Mouse (Mus musculus) neural tube, embryonic 14.5 days (tissue): ENCODE results near the gene Ier2. TPM values are rescaled to one million over a fixed set of nuclear protein-coding genes. Genes with fewer than 3 reads are reported as not detected.

Source experiments
- ATAC-seq: fragments of 200-750 bp; cut with Nextera tagmentation; 2 replicates; pipeline ENCODE4 v1.8.0; 2017; ENCODE audit warnings: low read depth, mild to moderate bottlenecking, moderate TSS enrichment, moderate library complexity
- H3K27ac ChIP-seq: fragments of 300-500 bp; sonication (generic); 2 replicates; pipeline ENCODE4 v1.5.1; 2014; ENCODE audit warnings: low read depth, mild to moderate bottlenecking, control low read depth, low read length, moderate library complexity, mixed read lengths
- H3K27me3 ChIP-seq: fragments of 300-500 bp; sonication (generic); 2 replicates; pipeline ENCODE4 v1.6.1; 2014; ENCODE audit warnings: low read length; ENCODE audit not compliant: control insufficient read depth, insufficient read depth
- H3K36me3 ChIP-seq: fragments of 300-500 bp; sonication (generic); 2 replicates; pipeline ENCODE4 v1.6.1; 2014; ENCODE audit warnings: low read length, mixed read lengths; ENCODE audit not compliant: control insufficient read depth, insufficient read depth
- H3K4me1 ChIP-seq: fragments of 300-500 bp; sonication (generic); 2 replicates; pipeline ENCODE4 v1.6.1; 2014; ENCODE audit warnings: low read length; ENCODE audit not compliant: control insufficient read depth, insufficient read depth
- H3K4me2 ChIP-seq: fragments of 300-500 bp; sonication (generic); 2 replicates; pipeline ENCODE4 v1.6.1; 2014; ENCODE audit warnings: mild to moderate bottlenecking, low read depth, low read length, control low read depth
- H3K4me3 ChIP-seq: fragments of 300-500 bp; sonication (generic); 2 replicates; pipeline ENCODE4 v1.5.1; 2014; ENCODE audit warnings: low read depth, low read length, control low read depth, mixed read lengths
- H3K9ac ChIP-seq: fragments of 300-500 bp; sonication (generic); replicated peaks from 2 replicates; pipeline ENCODE4 v1.6.1; 2014; ENCODE audit warnings: low read depth, mild to moderate bottlenecking, control low read depth, low read length, mixed read lengths
- H3K9me3 ChIP-seq: fragments of 300-500 bp; sonication (generic); 2 replicates; pipeline ENCODE4 v1.6.1; 2016; ENCODE audit warnings: low read length; ENCODE audit not compliant: control insufficient read depth
- WGBS: fragments of 180-500 bp; shearing (Covaris S2); extraction: QIAGEN DNeasy Blood & Tissue Kit; methylation state at CpG from one replicate; pipeline ENCODE4 v1.1.7; 2014; 5-methylcytosine and 5-hydroxymethylcytosine counted together
- polyA plus RNA-seq: library from polyadenylated mRNA; unstranded; fragments of >200 nt; fragmentation: Nextera tagmentation; extraction: Ambion mirVana; gene quantifications from 2 replicates; pipeline ENCODE4 v1.2.1, GENCODE M21; 2014

Gene Ier2
- polyA plus RNA-seq, 1 experiment from 2014 or later = 14.4 TPM

DNA sequence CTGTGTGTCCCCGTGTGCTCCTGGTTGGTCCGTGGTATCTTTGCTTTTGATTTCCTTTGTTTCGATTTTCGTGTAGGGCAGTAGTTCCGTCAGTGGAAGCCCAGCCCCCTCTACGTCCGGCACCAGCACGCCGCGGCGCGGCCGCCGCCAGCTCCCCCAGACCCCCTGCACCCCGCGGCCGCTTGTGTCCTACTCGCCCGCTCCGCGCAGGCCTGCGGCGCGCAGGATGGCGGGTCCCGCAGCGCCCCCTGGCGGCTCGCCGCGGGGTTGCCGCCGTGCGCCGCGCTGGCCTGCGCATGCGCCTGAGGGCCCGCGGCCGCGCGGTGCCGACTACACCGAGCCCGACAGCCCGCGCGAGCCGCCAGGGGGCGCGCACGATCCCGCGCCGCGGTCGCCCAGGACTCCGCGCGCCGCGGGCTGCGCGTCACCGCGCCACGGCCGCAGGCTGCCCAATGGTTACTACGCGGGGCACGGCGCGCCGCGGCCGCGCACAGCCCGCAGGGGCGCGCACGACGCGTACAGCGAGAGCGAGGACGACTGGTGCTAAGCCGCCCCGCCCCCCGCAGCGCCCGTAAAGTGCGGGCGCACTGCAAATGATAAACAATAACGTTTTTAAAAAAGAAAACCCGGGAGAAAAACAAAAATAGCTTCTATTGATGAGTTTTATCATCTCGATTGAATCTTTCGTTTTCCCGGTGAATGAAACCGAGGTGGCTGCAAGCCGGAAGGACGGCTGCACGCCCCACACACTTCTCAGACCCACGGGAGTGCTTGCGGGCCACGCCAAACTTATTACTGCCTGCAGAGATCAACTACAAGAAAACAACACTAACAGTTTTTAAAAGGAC, 23.3 kb downstream of the Ier2 start:
- Histone ChIP-seq H3K9me3 (no peaks in the 10 kb centered on the region), H3K4me1 (peaks cover 12% of the 10 kb centered on the region; the same call in 1 of the 2 replicates), H3K36me3 (no peaks in the 10 kb centered on the region), H3K27me3 (no peaks in the 10 kb centered on the region), H3K4me2 (peak overlapping the region; percentile 86), H3K4me3 (peak overlapping the region; percentile 39), H3K9ac (peak overlapping the region; percentile 68), H3K27ac (peak overlapping the region; percentile 86)
- under 1% methylated on average over 74 of the region's 106 CpGs for WGBS
- ATAC-seq = peak; percentile 93

DNA sequence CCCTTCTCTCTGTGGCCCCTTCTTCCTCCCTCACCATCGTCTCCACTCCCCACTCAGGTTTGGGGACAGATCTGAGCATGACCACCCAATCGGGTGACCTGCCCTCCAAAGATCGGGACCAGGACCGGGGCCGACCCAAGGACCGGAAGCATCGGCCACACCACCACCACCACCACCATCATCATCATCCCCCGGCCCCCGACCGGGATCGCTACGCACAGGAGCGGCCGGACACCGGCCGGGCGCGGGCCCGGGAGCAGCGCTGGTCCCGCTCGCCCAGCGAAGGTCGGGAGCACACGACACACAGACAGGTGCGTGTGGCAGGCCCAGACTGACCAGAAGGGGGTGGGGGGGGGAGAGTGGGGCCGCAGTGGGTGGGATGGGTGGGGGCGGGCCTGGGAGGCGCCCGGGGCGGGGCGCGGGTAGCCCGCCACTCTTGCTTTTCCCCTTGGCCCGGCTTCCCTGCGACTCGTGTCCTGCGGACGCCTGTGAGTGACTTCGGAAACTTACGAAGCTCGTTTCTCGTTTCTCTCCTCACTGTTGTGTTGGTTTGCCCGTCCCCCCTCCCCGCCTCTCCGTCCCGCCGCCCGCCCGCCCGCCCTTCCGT, 24.0 kb downstream of the Ier2 start:
- H3K9me3 ChIP-seq = no peaks in the 10 kb centered on the region
- H3K4me3 ChIP-seq = peak overlapping the region; percentile 39
- peaks cover 2% of the 10 kb centered on the region; the same call in 1 of the 2 replicates for H3K36me3 ChIP-seq
- WGBS = 0% methylated on average over 34 of the region's 52 CpGs
- peak overlapping the region; percentile 86 for H3K4me2 ChIP-seq
- no peaks in the 10 kb centered on the region for H3K27me3 ChIP-seq
- H3K9ac ChIP-seq = peak overlapping the region; percentile 68
- peaks cover 12% of the 10 kb centered on the region; the same call in 1 of the 2 replicates for H3K4me1 ChIP-seq
- peak; percentile 12 for ATAC-seq
- peak overlapping the region; percentile 86 for H3K27ac ChIP-seq

- Histone ChIP-seq H3K36me3 (peaks cover 8% of the 10 kb centered on the region; the same call in 1 of the 2 replicates), H3K27me3 (no peaks in the 10 kb centered on the region), H3K9me3 (no peaks in the 10 kb centered on the region), H3K9ac (peak overlapping the region; percentile 68), H3K4me2 (peak overlapping the region; percentile 86), H3K4me3 (peak overlapping the region; percentile 39), H3K27ac (no peak overlapping the region; the same call in 1 of the 2 replicates), H3K4me1 (peaks cover 12% of the 10 kb centered on the region; the same call in 1 of the 2 replicates)
- WGBS = 41% methylated on average over 8 of the region's 8 CpGs
- no peak for ATAC-seq
These were observed 24.6 kb downstream of the Ier2 start for GRCm38 (mm10) chr8:84637946-84638554.

DNA sequence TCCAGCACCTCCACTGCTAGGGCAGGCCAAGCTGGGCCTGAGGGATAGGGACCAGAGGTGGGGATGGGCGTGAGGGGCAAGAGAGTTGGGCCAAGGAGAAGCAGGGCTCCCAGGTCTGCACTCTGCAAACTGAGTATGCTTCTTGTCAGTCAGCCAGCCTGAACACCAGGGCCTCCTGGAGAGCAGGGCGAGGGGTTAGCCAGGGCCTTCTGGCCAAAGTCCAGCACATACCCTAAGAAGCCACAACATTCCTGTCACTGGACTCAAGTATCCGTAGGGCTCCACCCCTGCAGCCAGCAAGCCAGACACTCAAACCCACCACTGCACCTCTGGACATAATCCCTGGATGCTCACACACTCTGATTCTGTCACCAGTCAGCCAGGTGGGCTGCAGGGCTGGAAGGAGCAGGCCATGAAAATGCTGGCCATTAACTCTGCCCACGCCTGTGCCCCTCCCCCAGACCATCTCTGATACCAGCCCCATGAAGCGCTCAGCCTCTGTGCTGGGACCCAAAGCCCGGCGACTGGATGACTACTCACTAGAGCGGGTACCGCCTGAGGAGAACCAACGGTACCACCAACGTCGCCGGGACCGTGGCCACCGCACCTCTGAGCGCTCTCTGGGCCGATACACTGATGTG, 26.5 kb downstream of the Ier2 start:
- Histone ChIP-seq H3K36me3 (peaks cover 9% of the 10 kb centered on the region), H3K27ac (no peak overlapping the region), H3K9ac (no peak overlapping the region), H3K27me3 (no peaks in the 10 kb centered on the region), H3K4me3 (no peak overlapping the region), H3K4me1 (peaks cover 12% of the 10 kb centered on the region; the same call in 1 of the 2 replicates), H3K4me2 (no peak overlapping the region), H3K9me3 (no peaks in the 10 kb centered on the region)
- no peak for ATAC-seq
- WGBS = 87% methylated on average over 17 of the region's 17 CpGs

DNA sequence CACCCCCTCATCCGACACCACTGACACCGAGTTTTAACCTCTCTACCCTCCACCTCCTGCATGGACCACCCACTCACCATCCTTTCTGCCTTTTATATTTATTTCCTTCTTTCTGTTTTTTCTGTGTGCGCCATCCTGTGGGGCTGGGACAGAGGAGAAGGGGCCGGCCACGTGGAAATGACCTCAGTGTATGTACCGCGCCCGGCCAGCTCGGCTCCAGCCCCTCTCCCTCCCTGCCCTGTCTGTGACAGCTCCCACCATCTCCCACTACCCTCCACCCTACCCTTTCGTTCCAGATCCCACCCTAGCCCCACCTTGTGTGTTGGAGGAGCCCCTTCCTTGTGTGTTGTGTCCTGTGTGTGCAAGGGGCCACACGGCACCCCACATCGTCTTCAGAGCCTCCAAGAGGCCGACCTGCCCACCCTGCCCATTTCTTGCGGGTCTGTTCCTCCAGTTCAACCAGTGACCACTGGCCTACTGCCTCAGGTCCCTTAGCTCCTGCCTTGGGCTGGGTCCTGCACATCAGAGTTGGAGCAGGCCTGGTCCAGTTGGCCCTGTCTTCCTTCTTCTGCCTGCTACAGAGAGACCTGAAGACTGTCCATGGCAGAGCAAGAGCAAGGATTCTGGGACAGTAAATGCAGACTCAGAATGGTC, 27.1 kb downstream of the Ier2 start:
- Histone ChIP-seq H3K4me1 (peaks cover 12% of the 10 kb centered on the region; the same call in 1 of the 2 replicates), H3K4me2 (no peak overlapping the region), H3K9ac (no peak overlapping the region), H3K9me3 (no peaks in the 10 kb centered on the region), H3K36me3 (peaks cover 9% of the 10 kb centered on the region), H3K27me3 (no peaks in the 10 kb centered on the region), H3K4me3 (no peak overlapping the region), H3K27ac (peak overlapping the region; percentile 67)
- no peak for ATAC-seq
- 58% methylated on average over 14 of the region's 14 CpGs for WGBS

- Histone ChIP-seq H3K27ac (peak overlapping the region; percentile 67), H3K36me3 (peaks cover 15% of the 10 kb centered on the region), H3K4me2 (no peak overlapping the region), H3K27me3 (no peaks in the 10 kb centered on the region), H3K9ac (0 out of 2 replicates have a peak overlapping the region, but pooled peaks have one; percentile 28), H3K4me1 (peaks cover 12% of the 10 kb centered on the region; the same call in 1 of the 2 replicates), H3K4me3 (no peak overlapping the region), H3K9me3 (no peaks in the 10 kb centered on the region)
- WGBS = 33% methylated on average over 9 of the region's 9 CpGs
- no peak for ATAC-seq
These were observed 27.8 kb downstream of the Ier2 start for GRCm38 (mm10) chr8:84634849-84635304.

DNA sequence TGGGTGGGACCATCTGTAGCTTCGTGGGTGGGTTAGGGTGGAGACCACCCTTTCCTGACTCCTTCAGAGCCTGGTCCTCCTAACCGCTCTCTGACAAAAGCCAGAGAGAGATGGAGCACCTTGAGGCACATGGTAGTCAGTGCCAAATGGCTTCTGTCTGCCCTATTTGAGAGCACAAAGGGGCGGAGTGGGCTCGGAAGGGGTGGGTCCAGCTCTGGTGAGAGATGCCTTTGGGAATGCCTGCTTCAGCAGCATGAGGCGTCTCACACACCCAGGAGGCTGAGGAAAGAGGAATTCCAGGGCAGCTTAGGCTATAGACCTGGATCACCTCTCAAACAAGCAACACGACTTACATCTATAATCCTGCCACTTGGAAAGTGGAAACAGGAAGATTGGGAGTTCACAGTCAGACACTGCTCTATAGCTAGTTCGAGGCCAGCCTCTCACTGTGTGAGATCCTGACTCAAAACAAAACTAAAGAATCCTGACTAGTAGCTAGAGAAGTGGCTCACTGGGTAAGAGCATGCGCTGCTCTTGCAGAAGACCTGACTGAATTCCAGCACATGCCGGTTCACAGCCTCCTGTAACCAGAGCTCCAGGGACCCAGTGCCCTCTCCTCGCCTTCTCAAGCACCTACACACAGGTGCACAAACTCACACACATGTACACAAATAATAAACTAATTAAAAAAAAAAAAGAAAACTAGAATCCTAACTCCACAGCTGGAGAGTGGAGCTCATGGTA, 28.6 kb downstream of the Ier2 start:
- no peaks in the 10 kb centered on the region for H3K9me3 ChIP-seq
- H3K4me3 ChIP-seq = no peak overlapping the region
- H3K36me3 ChIP-seq = peaks cover 19% of the 10 kb centered on the region
- peak overlapping the region; percentile 67; the same call in 1 of the 2 replicates for H3K27ac ChIP-seq
- ATAC-seq = no peak
- H3K4me1 ChIP-seq = peaks cover 12% of the 10 kb centered on the region; the same call in 1 of the 2 replicates
- 49% methylated on average over 10 of the region's 10 CpGs for WGBS
- H3K27me3 ChIP-seq = no peaks in the 10 kb centered on the region
- 0 out of 2 replicates have a peak overlapping the region, but pooled peaks have one; percentile 28 for H3K9ac ChIP-seq
- H3K4me2 ChIP-seq = no peak overlapping the region
